Mouse (Mus musculus) midbrain, embryonic 15.5 days (tissue): ENCODE measurements around the gene Hs2st1. TPM values are rescaled to one million over a fixed set of nuclear protein-coding genes. Genes with fewer than 3 reads are reported as not detected.

Experiments used
- ATAC-seq: fragments of 200-750 bp; cut with Nextera tagmentation; replicated peaks from 2 replicates; pipeline ENCODE4 v1.8.0; 2017; ENCODE audit warnings: moderate TSS enrichment
- H3K27ac ChIP-seq: fragments of 300-500 bp; sonication (generic); 2 replicates; pipeline ENCODE4 v1.5.1; 2015; ENCODE audit warnings: mild to moderate bottlenecking, inconsistent platforms
- H3K27me3 ChIP-seq: fragments of 300-500 bp; sonication (generic); replicated peaks from 2 replicates; pipeline ENCODE4 v1.6.1; 2015; ENCODE audit warnings: inconsistent platforms
- H3K36me3 ChIP-seq: fragments of 300-500 bp; sonication (generic); replicated peaks from 2 replicates; pipeline ENCODE4 v1.6.1; 2015; ENCODE audit warnings: inconsistent platforms
- H3K4me1 ChIP-seq: fragments of 300-500 bp; sonication (generic); 2 replicates; pipeline ENCODE4 v1.6.1; 2015; ENCODE audit warnings: inconsistent platforms
- H3K4me2 ChIP-seq: fragments of 300-500 bp; sonication (generic); 2 replicates; pipeline ENCODE4 v1.6.1; 2015; ENCODE audit warnings: inconsistent platforms, mild to moderate bottlenecking, moderate library complexity
- H3K4me3 ChIP-seq: fragments of 300-500 bp; sonication (generic); 2 replicates; pipeline ENCODE4 v1.5.1; 2015; ENCODE audit warnings: mild to moderate bottlenecking, inconsistent platforms
- H3K9ac ChIP-seq: fragments of 300-500 bp; sonication (generic); 2 replicates; pipeline ENCODE4 v1.6.1; 2015; ENCODE audit warnings: mild to moderate bottlenecking, inconsistent platforms
- H3K9me3 ChIP-seq: fragments of 300-500 bp; sonication (generic); 2 replicates; pipeline ENCODE4 v1.6.1; 2016; ENCODE audit warnings: inconsistent platforms
- WGBS: fragments of 180-500 bp; shearing (Covaris S2); methylation state at CpG from one replicate; pipeline ENCODE4 v1.1.7; 2015; ENCODE audit warnings: mixed read lengths; 5-methylcytosine and 5-hydroxymethylcytosine counted together
- polyA plus RNA-seq: library from polyadenylated mRNA; unstranded; fragments of >200 nt; fragmentation: Nextera tagmentation; extraction: Ambion mirVana; gene quantifications from 2 replicates; pipeline ENCODE4 v1.2.1, GENCODE M21; 2015

The Hs2st1 gene
- polyA plus RNA-seq, 1 experiment from 2014 or later, result 15.6 TPM

DNA sequence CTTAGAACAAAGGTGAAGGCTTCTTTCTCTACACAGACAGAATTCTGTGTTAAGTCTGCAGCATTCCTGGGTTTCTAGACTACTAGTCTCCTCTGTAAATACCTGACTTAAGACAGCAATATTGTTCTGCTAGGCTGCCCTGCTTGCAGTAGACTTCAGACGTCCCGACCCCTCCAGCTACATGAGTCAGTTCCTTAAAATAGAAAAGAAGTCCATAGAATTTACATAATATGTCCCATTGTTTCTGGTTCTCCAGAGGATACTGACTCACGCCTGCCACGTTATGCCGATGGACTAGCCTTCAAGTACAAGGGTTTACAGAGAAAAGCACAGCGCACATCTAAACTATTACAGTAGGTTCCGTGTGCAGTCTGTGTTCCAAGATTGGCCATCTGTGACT, 34.2 kb upstream of the Hs2st1 start:
- H3K4me2 ChIP-seq, result no peak overlapping the region
- H3K9ac ChIP-seq, result no peak overlapping the region
- H3K27ac ChIP-seq, result no peak overlapping the region
- no peaks in the 10 kb centered on the region for H3K27me3 ChIP-seq
- no peaks in the 10 kb centered on the region for H3K4me1 ChIP-seq
- H3K4me3 ChIP-seq, result no peak overlapping the region
- no peaks in the 10 kb centered on the region for H3K9me3 ChIP-seq
- no peaks in the 10 kb centered on the region; the same call in 1 of the 2 replicates for H3K36me3 ChIP-seq
- 83% methylated on average over 7 of the region's 7 CpGs for WGBS
- no peak for ATAC-seq

- Histone ChIP-seq H3K4me3 (no peak overlapping the region), H3K9ac (no peak overlapping the region), H3K27me3 (no peaks in the 10 kb centered on the region), H3K4me1 (no peaks in the 10 kb centered on the region), H3K4me2 (no peak overlapping the region), H3K27ac (no peak overlapping the region), H3K36me3 (no peaks in the 10 kb centered on the region; the same call in 1 of the 2 replicates), H3K9me3 (no peaks in the 10 kb centered on the region)
- no peak for ATAC-seq
- WGBS, result 90% methylated on average over 3 of the region's 3 CpGs
These were observed 33.6 kb upstream of the Hs2st1 start for GRCm38 (mm10) chr3:144603558-144603957.

DNA sequence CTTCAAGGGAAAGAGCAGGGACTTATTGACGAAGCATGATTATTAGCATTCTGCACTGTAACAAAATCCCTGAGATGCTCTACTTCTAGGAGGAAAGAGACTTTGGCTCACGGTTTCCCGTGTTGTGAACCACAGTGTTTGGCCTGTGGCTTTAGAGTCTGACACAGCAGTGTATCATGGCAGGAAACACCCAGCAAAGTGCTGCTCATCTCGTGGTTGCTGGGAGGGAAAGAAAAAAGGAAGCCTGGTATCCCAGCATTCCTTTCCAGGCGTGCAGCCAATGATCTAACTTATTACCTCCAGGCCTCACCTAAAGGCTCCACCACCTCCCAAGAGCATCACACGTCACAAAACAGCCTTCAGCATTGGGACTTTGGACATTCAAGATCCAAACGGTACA, 32.8 kb upstream of the Hs2st1 start:
- no peaks in the 10 kb centered on the region for H3K27me3 ChIP-seq
- no peak overlapping the region for H3K4me2 ChIP-seq
- ATAC-seq, result no peak
- WGBS, result 74% methylated on average over 7 of the region's 7 CpGs
- no peak overlapping the region for H3K27ac ChIP-seq
- H3K9ac ChIP-seq, result no peak overlapping the region
- no peak overlapping the region for H3K4me3 ChIP-seq
- H3K9me3 ChIP-seq, result no peaks in the 10 kb centered on the region
- H3K36me3 ChIP-seq, result no peaks in the 10 kb centered on the region; the same call in 1 of the 2 replicates
- H3K4me1 ChIP-seq, result peaks cover 5% of the 10 kb centered on the region; the same call in 1 of the 2 replicates

GRCm38 (mm10) chr3:144602413-144602812, 32.4 kb upstream of the Hs2st1 start:
- no peak for ATAC-seq
- WGBS, result 79% methylated on average over 4 of the region's 4 CpGs

DNA sequence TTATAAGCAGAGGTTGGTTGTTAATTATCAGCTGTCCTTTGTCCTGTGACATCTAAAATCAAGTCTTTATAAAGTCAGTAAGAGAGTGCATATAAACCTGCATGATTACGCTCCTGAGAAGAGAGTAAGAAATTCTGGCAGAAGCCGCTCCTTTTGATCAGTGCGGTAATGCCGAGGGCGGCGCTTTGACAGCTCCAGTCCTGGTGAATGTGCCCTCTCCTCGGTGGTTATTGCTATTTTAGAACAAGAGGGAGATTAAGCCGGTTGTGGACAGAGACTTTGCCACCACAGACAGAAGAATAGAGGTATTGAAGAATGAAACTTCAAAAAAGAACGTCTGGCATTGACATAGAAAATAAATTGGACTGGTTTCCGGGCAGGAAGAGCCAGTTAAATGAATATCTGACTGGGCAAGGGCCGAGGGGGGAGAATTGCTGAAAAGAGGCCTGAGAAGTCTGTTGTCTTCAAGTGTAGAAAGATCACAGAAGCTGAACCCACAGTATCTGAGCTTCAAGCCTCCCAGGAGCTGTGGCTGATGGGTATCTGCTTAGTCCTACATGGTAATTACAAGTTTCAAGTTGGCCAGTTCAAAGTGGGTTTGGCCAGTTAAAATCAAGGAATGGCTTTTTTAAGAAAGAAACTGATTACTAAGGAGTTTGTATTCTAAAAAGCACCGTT, 27.9 kb upstream of the Hs2st1 start:
- H3K4me1 ChIP-seq, result peaks cover 6% of the 10 kb centered on the region; the same call in 1 of the 2 replicates
- no peak overlapping the region for H3K4me2 ChIP-seq
- H3K9me3 ChIP-seq, result no peaks in the 10 kb centered on the region
- no peak overlapping the region for H3K9ac ChIP-seq
- ATAC-seq, result peak; percentile 65; the same call in 1 of the 2 replicates
- no peak overlapping the region for H3K4me3 ChIP-seq
- 0 out of 2 replicates have a peak overlapping the region, but pooled peaks have one; percentile 5 for H3K27ac ChIP-seq
- no peaks in the 10 kb centered on the region for H3K27me3 ChIP-seq
- 34% methylated on average over 12 of the region's 12 CpGs for WGBS
- no peaks in the 10 kb centered on the region; the same call in 1 of the 2 replicates for H3K36me3 ChIP-seq

More at GRCm38 (mm10) chr3:144602413-144602812, 32.4 kb upstream of the Hs2st1 start:
- H3K4me3 ChIP-seq, result no peak overlapping the region
- H3K4me1 ChIP-seq, result peaks cover 6% of the 10 kb centered on the region; the same call in 1 of the 2 replicates
- no peaks in the 10 kb centered on the region; the same call in 1 of the 2 replicates for H3K36me3 ChIP-seq
- no peaks in the 10 kb centered on the region for H3K27me3 ChIP-seq
- no peak overlapping the region for H3K4me2 ChIP-seq
- no peak overlapping the region for H3K27ac ChIP-seq
- H3K9ac ChIP-seq, result no peak overlapping the region
- H3K9me3 ChIP-seq, result no peaks in the 10 kb centered on the region

- Histone ChIP-seq H3K27me3 (no peaks in the 10 kb centered on the region), H3K9me3 (no peaks in the 10 kb centered on the region), H3K36me3 (no peaks in the 10 kb centered on the region; the same call in none of the 2 replicates), H3K9ac (no peak overlapping the region), H3K27ac (no peak overlapping the region), H3K4me1 (peaks cover 6% of the 10 kb centered on the region; the same call in 1 of the 2 replicates), H3K4me2 (no peak overlapping the region), H3K4me3 (no peak overlapping the region)
- WGBS, result 45% methylated on average over 4 of the region's 4 CpGs
- no peak for ATAC-seq
These were observed 27.1 kb upstream of the Hs2st1 start for GRCm38 (mm10) chr3:144597121-144597520.

GRCm38 (mm10) chr3:144592992-144593785, 23.2 kb upstream of the Hs2st1 start:
- 79% methylated on average over 9 of the region's 9 CpGs for WGBS
- ATAC-seq, result no peak
- no peaks in the 10 kb centered on the region for H3K27me3 ChIP-seq
- peaks cover 6% of the 10 kb centered on the region; the same call in 1 of the 2 replicates for H3K4me1 ChIP-seq
- no peak overlapping the region for H3K27ac ChIP-seq
- H3K9me3 ChIP-seq, result no peaks in the 10 kb centered on the region
- H3K9ac ChIP-seq, result no peak overlapping the region
- peaks cover 6% of the 10 kb centered on the region; the same call in 1 of the 2 replicates for H3K36me3 ChIP-seq
- H3K4me2 ChIP-seq, result no peak overlapping the region
- H3K4me3 ChIP-seq, result no peak overlapping the region

- no peak for ATAC-seq
- no peak overlapping the region for H3K4me2 ChIP-seq
- H3K9me3 ChIP-seq, result no peaks in the 10 kb centered on the region
- no peaks in the 10 kb centered on the region for H3K4me1 ChIP-seq
- no peak overlapping the region for H3K27ac ChIP-seq
- no peaks in the 10 kb centered on the region for H3K27me3 ChIP-seq
- no peak overlapping the region for H3K4me3 ChIP-seq
- 85% methylated on average over 8 of the region's 8 CpGs for WGBS
- peaks cover 6% of the 10 kb centered on the region; the same call in 1 of the 2 replicates for H3K36me3 ChIP-seq
- no peak overlapping the region for H3K9ac ChIP-seq
These were observed 19.4 kb upstream of the Hs2st1 start for GRCm38 (mm10) chr3:144589189-144589890.

- peaks cover 4% of the 10 kb centered on the region; the same call in 1 of the 2 replicates for H3K36me3 ChIP-seq
- H3K9me3 ChIP-seq, result no peaks in the 10 kb centered on the region
- no peak overlapping the region for H3K9ac ChIP-seq
- ATAC-seq, result no peak
- H3K4me1 ChIP-seq, result no peaks in the 10 kb centered on the region
- H3K27me3 ChIP-seq, result no peaks in the 10 kb centered on the region
- WGBS, result 88% methylated on average over 7 of the region's 7 CpGs
- H3K4me3 ChIP-seq, result no peak overlapping the region
- no peak overlapping the region for H3K27ac ChIP-seq
- no peak overlapping the region for H3K4me2 ChIP-seq
These were observed 16.8 kb upstream of the Hs2st1 start for GRCm38 (mm10) chr3:144586731-144587130.

DNA sequence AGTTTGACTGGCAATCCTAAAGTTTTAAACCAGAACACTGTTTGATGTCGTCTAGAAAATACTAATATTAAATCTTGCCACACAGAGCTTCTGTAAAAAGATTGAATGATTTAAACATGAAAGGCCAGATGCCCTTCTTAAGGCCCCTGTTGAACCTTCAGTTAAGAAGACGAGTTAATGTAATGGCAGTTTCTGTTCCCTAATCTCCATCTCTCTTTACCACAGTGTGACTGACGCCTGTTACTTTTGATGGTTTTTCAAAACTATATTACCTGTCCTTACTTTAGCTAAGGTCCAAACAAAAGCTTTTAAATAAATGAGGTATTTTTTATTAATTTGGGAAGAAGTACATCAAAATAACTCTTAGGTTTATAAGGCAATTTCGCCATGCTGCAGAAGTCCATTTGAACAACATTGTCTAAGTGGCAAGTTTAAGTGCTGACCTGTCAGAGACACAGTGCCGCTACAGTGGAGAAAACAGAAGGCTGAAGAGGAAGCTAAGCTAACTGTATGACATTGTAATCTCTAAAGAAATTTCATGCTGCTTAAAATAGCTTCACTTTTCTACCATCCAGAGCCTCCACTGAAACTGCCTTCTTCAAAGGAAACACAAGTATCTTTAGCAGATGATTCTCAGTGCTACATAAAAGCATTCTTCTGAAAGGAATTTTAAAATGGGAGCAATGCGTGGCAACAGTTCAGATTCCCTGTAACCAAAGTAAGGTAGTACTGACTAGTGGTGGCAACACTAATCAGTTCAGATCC, 15.0 kb upstream of the Hs2st1 start:
- no peaks in the 10 kb centered on the region for H3K36me3 ChIP-seq
- H3K9ac ChIP-seq, result no peak overlapping the region
- no peak overlapping the region for H3K27ac ChIP-seq
- H3K4me1 ChIP-seq, result no peaks in the 10 kb centered on the region
- WGBS, result 86% methylated on average over 6 of the region's 6 CpGs
- no peak overlapping the region for H3K4me2 ChIP-seq
- ATAC-seq, result no peak
- H3K9me3 ChIP-seq, result no peaks in the 10 kb centered on the region
- H3K4me3 ChIP-seq, result no peak overlapping the region
- H3K27me3 ChIP-seq, result no peaks in the 10 kb centered on the region

GRCm38 (mm10) chr3:144583789-144584188, 13.8 kb upstream of the Hs2st1 start:
- no peak overlapping the region for H3K4me3 ChIP-seq
- 62% methylated on average over 5 of the region's 5 CpGs for WGBS
- H3K36me3 ChIP-seq, result no peaks in the 10 kb centered on the region; the same call in 1 of the 2 replicates
- H3K9me3 ChIP-seq, result no peaks in the 10 kb centered on the region
- no peak overlapping the region for H3K27ac ChIP-seq
- H3K4me1 ChIP-seq, result no peaks in the 10 kb centered on the region
- H3K9ac ChIP-seq, result no peak overlapping the region
- ATAC-seq, result no peak
- no peaks in the 10 kb centered on the region for H3K27me3 ChIP-seq
- no peak overlapping the region for H3K4me2 ChIP-seq
